Mouse (Mus musculus) heart, postnatal 36 days (tissue): Measurements from ENCODE around the gene Tnfrsf18. TPM values are rescaled to one million over a fixed set of nuclear protein-coding genes. Genes with fewer than 3 reads are reported as not detected.

Experiments used
- DNase-seq, 2 experiments: peaks; one replicate each; pipeline ENCODE4 v3.0.0; 2021 to 2022
- intact Hi-C: fragments of 180-260 bp; cut with DNase I; formaldehyde crosslinking; loops from one replicate; pipeline ENCODE4 v1.15.1; 2025
- total RNA-seq, 2 experiments: library from RNA; stranded (reverse); gene quantifications; 2 replicates each; pipeline ENCODE4 v1.2.3; 2021

Tnfrsf18 gene
- not detected for total RNA-seq

DNA sequence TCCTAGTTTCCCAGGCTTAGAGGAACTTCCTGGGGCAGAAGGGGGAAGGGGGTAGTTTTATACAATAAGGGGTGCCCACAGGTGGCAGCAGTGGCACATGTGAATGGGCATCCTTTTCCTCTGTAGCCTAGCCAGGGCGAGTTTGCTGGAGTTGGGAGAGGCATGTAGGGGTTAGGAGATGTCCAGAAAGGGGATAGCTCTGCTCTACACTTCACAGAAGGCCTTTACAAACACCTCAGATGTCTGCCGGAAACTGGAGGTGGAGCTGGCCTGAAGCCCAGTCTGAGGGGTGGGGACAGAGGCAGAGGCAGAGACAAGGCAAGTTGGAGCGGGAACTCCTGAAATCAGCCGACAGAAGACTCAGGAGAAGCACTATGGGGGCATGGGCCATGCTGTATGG is at the start of gene Tnfrsf18:
Gene Tnfrsf18 (plus strand): TSS at position 152 of the 400 bp plus-strand sequence.
- peak; percentile 30 to 53 for DNase-seq
- intact Hi-C loops = no loop called here

DNA sequence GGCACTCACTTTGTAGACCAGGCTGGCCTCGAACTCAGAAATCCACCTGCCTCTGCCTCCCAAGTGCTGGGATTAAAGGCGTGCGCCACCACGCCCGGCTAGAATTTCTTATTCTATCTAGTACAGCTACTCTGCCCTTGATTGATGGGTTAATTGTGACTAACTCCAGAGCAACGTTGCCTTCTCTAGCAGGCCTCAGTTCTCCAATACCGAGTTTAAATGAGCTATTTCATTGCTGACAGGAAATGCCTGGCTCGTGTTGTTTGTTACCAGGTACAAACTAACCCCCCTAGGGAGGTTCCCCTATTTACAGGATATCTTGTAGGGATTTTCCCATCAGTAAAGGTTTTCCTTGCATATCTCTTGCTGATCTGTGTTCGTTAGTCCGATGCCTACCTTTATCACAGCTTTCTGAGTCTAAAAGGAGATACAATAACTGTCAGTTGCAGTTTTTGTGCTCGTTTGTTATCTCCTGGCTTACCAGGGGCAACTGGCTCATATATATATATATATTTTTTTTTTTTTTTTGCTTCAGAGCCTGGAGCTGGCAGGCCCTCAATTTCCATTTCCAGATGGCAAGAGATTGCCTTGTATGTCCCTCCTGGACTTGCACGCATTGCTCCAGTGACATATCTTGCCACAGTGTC is 44.4 kb upstream of the Tnfrsf18 start:
- intact Hi-C loops = no loop called here
- DNase-seq = no peak

- intact Hi-C loops = no loop called here
- no peak for DNase-seq
Measured at GRCm38 (mm10) chr4:155983788-155984187, 42.2 kb upstream of the Tnfrsf18 start.

GRCm38 (mm10) chr4:155991211-155991907 is 34.6 kb upstream of the Tnfrsf18 start:
- DNase-seq = no peak
- intact Hi-C loops = loop anchor here (1.0 to 5.0 kb wide), 2 partner anchors 29 to 99 kb away; partner anchors contain the start of genes Acap3, C1qtnf12 and Pusl1

DNA sequence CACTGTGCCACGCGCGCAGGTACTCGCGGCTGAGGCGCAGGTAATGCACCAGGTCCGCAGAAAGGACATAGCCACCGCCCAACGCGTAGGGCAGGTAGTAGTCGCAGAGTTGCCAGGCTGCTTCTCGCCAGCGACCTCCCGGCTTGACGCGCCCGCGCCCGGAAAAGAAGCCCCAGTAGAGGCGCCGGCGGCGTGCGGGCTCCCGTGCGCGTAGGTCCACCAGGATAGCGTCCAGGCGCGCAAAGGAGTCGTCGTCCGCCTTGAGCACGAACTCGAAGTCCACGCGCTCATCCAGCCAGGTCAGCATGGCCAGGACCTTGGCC is 34.1 kb upstream of the Tnfrsf18 start:
- peak in 1 of 2 experiments; percentile 6 for DNase-seq
- intact Hi-C loops = loop anchor here (1.0 to 5.0 kb wide), 4 partner anchors 30 to 119 kb away; partner anchors contain the start of genes Acap3, C1qtnf12 and Pusl1

- peak; percentile 82 to 94 for DNase-seq
- intact Hi-C loops = loop anchor here (2.0 to 5.0 kb wide), 3 partner anchors 40 to 118 kb away; partner anchors contain the start of genes Acap3 and Pusl1
Measured at GRCm38 (mm10) chr4:155992241-155992905, 33.6 kb upstream of the Tnfrsf18 start, which contains the start of the genes B3galt6 and Sdf4. TSS of gene B3galt6 (minus strand) at chr4:155992649. TSS of gene Sdf4 (plus strand) at chr4:155992872.

GRCm38 (mm10) chr4:155992906-155993547 is 32.9 kb upstream of the Tnfrsf18 start:
- intact Hi-C loops = loop anchor here (2.0 to 5.0 kb wide), 3 partner anchors 40 to 118 kb away; partner anchors contain the start of genes Acap3 and Pusl1
- peak; percentile 99 to 100 for DNase-seq

- intact Hi-C loops = loop anchor here (2.0 to 5.0 kb wide), 3 partner anchors 39 to 117 kb away; partner anchors contain the start of genes Acap3 and Pusl1
- DNase-seq = no peak
Measured at GRCm38 (mm10) chr4:155993606-155994005, 32.4 kb upstream of the Tnfrsf18 start.

DNA sequence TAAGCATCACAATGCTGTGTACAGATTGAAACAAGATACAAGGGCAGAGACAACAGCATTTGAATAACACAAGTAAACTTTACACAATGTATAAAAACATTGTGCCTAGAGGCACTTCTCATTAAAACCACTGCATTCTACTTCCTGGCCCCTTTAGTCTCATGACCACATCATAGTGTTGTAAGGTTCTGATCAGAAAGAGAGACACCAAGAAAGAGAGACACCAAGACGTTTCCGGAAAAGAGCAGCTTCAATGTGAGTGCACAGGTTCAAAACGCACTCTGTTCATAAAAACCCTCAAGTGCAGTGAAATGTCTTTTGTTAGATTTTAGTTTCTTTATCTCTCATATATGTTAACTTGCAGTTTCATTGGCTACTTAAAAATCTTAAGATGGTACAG is 21.9 kb upstream of the Tnfrsf18 start:
- intact Hi-C loops = no loop called here
- DNase-seq = no peak

- intact Hi-C loops = no loop called here
Measured at GRCm38 (mm10) chr4:156008369-156008768, 17.6 kb upstream of the Tnfrsf18 start.

GRCm38 (mm10) chr4:156013637-156014036 is 12.3 kb upstream of the Tnfrsf18 start, which contains the start of gene Tnfrsf4:
TSS of gene Tnfrsf4 (plus strand) at chr4:156013843.
- no peak for DNase-seq
- intact Hi-C loops = no loop called here

More at GRCm38 (mm10) chr4:156008369-156008768, 17.6 kb upstream of the Tnfrsf18 start:
- DNase-seq = no peak

DNA sequence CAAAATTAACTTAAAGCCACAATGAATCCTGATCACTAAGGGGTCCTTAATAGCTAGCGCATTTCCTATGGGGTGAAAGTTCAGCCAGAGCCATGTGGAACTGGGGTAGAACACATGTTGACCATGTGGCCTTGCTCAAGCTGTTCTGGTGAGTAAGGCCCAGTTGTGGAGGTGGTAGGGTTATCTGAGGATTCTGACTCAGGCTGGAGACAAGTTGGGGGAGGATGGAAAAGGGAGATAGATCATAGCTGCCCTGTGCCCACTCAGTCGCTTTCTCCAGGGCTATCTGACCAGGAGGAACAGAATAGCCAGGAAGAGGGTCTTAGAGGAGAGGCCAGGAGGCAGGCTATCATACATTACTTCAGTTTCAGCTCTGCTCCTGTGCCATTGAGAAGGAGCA is 11.5 kb upstream of the Tnfrsf18 start:
- intact Hi-C loops = no loop called here

DNA sequence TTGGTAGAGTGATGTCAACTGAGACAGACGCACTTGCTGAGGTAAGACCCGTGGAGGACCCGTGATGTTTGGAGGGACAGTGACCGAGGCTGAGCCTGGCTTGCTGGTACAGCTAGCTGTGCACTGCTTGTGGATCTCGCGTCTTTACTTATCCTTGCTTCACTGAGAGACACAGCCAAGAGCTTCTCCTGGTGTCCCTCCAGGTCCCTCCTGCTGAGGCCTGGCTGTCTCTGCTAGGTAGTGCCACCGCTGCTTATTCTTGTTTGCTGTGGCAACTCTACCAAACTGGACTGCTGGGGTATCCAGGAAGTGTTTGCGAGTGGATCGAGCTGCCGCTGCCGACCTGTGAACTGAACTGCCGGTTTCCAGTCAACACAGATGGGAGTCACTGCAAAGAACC is 6.2 kb upstream of the Tnfrsf18 start:
- no peak for DNase-seq
- intact Hi-C loops = no loop called here

More for the DNA sequence above, 11.5 kb upstream of the Tnfrsf18 start:
- no peak for DNase-seq

GRCm38 (mm10) chr4:156021381-156021780 is 4.6 kb upstream of the Tnfrsf18 start:
- no peak for DNase-seq
- intact Hi-C loops = no loop called here

GRCm38 (mm10) chr4:156021942-156022419 is 4.0 kb upstream of the Tnfrsf18 start:
- intact Hi-C loops = no loop called here
- DNase-seq = no peak

DNA sequence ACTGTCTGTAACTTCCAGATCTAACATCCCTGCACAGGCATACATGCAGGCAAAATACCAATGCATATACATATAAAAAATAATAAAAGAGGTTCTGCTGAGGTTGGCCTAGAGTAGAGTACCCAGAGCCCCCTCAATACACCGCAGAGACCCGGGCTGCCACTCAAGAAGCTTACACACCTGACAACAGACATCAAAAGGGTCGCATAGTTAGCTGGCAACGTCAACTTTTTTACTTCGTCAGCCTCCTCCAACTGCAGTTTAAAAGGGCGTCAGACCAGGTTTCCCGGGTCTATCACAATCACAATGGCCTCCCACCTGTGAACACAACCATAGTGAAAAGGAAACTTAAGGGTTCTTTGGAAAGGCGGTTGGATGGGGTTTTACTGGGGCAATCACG is 2.4 kb upstream of the Tnfrsf18 start:
- DNase-seq = no peak
- intact Hi-C loops = no loop called here

DNA sequence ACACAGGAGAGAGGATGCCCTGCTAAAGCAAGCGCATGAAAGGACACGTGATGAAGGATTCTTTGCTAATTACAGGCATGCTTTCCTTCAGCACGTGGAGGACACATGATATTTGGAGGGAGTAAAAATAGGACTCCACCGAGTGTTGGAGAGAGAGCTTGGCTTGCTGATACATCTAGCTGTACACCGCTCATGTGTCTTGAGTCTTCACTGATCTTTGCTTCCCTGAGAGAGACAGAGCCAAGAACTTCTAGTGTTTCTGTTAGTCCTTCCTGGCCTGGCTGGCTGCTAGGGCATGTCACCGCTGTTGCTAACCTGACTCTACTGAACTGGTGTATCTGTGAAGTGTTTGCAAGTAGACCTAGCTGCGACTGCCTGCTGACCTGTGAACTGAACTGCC is 1.8 kb upstream of the Tnfrsf18 start:
- DNase-seq = peak in 1 of 2 experiments; percentile 21
- intact Hi-C loops = no loop called here

- intact Hi-C loops = no loop called here
Measured at GRCm38 (mm10) chr4:156028580-156028979, 2.6 kb downstream of the Tnfrsf18 start.

DNA sequence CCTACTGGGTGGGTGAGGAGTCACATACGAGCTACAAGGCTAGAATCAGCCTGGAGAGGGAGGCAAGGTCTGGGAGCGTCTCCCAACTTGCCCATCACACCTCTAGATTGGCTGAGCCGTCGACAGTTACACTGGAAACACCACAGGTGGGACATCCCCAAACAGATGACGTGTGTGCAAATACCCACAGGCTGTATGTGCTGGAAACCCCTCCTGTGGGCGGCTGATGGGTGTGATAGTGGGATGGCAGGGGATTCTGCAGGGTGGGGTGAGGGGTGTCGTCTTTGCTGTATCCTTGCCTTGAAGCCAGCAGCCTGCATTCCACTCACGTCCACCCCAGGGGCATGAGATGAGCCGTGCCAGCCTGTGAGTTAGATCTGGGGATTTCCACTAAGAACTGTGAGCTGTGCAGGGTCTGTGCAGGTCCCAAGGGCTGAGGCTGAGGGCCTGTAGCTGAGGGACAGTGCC is 4.7 kb downstream of the Tnfrsf18 start:
- intact Hi-C loops = loop anchor here (5.0 kb wide), 3 partner anchors 68 to 167 kb away; partner anchors contain the start of genes Agrn and C1qtnf12

More at GRCm38 (mm10) chr4:156028580-156028979, 2.6 kb downstream of the Tnfrsf18 start:
- no peak for DNase-seq

DNA sequence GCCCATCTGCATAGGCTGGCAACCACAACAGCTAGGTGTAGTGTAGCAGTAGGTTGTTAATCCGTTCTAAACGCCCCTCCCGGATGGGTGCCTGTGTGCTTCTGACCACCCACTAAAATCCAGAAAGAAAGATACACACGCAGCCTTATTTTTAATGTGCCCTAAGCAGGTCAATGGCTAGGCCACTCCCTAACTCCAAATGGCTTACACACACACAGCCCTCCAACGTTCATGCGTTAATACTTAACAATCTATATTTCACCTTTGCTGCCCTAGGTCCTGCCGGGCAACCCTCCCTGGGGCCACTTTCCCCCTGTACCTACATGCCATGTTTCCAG is 5.3 kb downstream of the Tnfrsf18 start:
- intact Hi-C loops = loop anchor here (5.0 kb wide), 3 partner anchors 69 to 166 kb away; partner anchors contain the start of genes Agrn and C1qtnf12
- DNase-seq = no peak

More for the DNA sequence above, 4.7 kb downstream of the Tnfrsf18 start:
- DNase-seq = no peak
